Mouse (Mus musculus) inflammation-experienced regulatory T-cells, adult 6 months (primary cell): ENCODE results near the gene Ptprm. TPM values are rescaled to one million over a fixed set of nuclear protein-coding genes. Genes with fewer than 3 reads are reported as not detected.

ENCODE experiments used
- ATAC-seq: one replicate; pipeline ENCODE4 v1.8.0; 2017
- polyA plus RNA-seq, 3 experiments: library from polyadenylated mRNA; unstranded; fragments of 100-300 nt; shearing (Covaris generic); gene quantifications; one replicate each; pipeline ENCODE4 v1.2.1; 2017

Ptprm gene
- polyA plus RNA-seq, 3 experiments from 2014 or later, result not detected

DNA sequence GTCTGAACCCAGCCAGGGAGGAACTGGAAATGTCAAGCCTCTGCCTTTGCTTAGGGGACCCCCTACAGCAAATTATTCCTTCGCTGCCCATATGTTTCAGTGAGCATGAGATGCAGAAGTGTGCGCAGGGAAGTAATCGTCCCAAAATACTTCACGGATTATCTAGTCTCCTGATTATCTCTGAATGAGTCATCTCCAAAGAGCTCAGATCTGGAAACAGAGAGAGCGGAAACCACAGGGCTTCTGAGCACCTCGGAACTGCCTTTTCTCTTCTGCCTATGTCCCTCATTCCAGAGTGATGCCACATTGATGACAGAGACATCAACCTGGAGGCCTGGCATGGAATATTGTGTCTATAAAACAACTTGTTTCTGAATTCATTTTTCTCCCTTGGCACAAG, 11.3 kb downstream of the Ptprm start:
- ATAC-seq, result no peak

GRCm38 (mm10) chr17:67340362-67340761, 13.9 kb downstream of the Ptprm start:
- no peak for ATAC-seq

DNA sequence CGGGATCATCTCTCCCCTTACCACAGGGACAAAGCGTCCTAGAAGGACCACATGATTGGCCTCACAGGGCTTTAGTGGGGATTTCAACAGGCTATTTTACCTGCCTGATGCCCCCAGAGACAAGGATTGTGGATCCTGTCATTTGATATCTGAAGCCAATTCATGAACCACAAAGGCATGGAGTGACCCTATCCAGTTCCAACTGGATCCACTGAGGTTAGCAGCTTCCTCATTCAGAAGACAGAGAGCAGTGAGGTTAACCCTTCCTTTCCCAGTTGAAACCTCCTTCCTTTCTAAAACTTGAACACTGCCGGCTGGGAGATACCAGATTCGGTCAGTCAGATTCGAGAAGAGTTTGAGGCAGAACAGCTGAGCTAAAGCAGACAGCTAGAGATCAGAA, 14.7 kb downstream of the Ptprm start:
- ATAC-seq, result no peak

- ATAC-seq, result no peak
Observed at GRCm38 (mm10) chr17:67334310-67334709, 19.9 kb downstream of the Ptprm start.

DNA sequence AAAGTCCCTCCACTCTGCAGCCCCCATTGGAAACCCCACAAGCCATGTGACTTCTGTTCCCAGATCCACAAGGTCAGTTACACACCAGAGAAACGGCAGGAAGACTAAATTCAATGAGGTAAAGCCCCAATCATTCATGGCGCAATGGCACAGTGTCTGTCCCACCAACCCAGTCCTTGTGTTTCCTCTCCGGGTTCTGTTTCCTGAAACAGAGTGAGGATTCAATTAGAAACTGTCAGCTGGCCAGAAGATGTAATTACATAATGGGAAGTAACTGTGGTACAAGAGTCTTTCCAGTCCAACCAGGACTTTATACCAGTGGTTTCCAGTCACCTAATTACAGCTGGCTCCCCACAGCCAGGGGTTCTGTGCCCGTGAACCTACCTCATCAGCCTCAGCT, 24.8 kb downstream of the Ptprm start:
- no peak for ATAC-seq

GRCm38 (mm10) chr17:67324499-67324832, 29.8 kb downstream of the Ptprm start:
- no peak for ATAC-seq

- no peak for ATAC-seq
Observed at GRCm38 (mm10) chr17:67323777-67324498, 30.3 kb downstream of the Ptprm start.

GRCm38 (mm10) chr17:67314491-67315205, 39.6 kb downstream of the Ptprm start:
- no peak for ATAC-seq

GRCm38 (mm10) chr17:67308421-67308820, 45.8 kb downstream of the Ptprm start:
- no peak for ATAC-seq

- ATAC-seq, result no peak
Observed at GRCm38 (mm10) chr17:67306066-67306845, 48.0 kb downstream of the Ptprm start.

- ATAC-seq, result no peak
Observed at GRCm38 (mm10) chr17:67304831-67305230, 49.4 kb downstream of the Ptprm start.

GRCm38 (mm10) chr17:67303326-67304099, 50.7 kb downstream of the Ptprm start:
- no peak for ATAC-seq

DNA sequence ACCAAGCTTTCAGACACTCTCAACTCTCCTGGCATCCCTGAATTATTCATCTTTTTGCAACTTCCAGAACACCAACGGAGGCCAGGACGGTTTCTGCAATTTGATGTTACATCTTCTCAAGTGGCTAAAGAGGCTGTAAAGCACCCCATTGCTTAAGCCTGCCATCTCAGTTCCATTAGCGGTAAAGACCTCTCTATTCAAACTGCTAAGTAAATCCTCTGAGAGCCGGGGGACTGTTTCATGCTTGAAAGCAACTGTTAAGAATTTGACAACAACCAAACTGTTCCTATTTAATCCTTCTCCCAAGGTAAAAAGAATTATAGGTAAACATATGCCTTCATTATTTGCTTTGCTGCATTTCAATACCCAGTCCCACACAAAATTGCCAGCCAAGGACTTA, 51.7 kb downstream of the Ptprm start:
- no peak for ATAC-seq

DNA sequence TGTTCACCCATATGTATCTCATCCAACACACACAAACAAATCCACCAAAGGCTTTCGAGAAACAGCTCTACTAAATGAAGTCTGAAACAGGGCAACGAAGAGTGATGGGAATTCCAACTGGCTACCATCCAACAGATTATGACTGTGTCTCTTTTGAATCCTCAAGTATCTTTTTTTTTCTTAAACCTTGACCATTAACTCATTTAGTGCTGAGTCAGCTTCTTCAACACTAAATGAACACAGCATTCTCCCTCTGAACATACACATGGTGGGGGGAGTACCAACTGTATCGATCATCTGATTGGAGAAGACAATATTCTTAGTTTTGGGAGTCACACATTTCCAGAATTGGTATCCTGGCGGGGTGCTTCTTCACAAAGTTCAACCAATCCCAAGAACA, 52.2 kb downstream of the Ptprm start:
- ATAC-seq, result no peak

GRCm38 (mm10) chr17:67301367-67301766, 52.9 kb downstream of the Ptprm start:
- ATAC-seq, result no peak

- ATAC-seq, result no peak
Observed at GRCm38 (mm10) chr17:67298269-67298798, 55.9 kb downstream of the Ptprm start.

DNA sequence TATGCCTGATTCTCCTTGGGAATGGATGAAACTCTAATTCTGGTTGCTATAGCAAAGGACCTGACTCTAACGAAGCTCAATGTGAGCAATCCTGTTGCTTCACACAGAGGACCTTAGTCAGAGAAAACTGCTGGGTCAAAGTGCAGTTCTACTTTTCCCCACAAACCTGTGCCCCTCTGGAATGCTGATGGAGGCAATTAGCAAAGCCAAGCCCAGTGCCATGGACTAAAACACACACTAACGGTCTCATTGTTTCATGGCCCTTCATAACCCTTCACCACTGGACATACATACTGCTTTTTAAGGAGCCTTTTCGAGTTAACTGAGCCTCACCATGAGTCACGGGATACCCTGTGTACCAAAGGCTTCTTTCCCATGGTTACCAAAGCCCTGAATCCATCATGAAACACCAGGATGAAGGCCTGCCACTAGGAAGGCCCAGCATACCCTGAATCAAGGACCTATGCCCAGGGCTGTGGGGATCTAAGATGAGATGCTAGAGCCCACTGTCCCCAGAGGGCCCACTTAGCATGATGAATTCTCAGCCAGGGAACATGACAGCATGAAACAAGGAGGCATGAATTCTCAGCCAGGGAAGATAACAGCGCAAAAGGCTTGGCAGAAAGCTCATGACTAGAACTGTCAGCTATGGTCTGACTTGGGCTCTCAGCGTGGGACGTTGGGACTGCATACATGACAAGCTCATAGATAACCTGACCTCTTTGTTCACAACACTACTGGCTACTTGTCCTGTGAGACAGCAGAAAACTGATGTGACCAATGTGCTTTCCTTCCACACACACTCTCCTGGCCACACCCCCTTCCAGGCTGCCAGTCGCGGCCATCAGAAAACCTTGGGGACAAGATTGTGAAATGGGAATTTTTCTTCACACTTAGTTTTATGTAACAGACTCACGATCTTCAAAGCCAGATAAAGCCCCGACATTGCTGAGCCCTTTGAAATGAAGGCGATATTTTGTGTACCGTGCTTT, 57.4 kb downstream of the Ptprm start:
- ATAC-seq, result no peak

DNA sequence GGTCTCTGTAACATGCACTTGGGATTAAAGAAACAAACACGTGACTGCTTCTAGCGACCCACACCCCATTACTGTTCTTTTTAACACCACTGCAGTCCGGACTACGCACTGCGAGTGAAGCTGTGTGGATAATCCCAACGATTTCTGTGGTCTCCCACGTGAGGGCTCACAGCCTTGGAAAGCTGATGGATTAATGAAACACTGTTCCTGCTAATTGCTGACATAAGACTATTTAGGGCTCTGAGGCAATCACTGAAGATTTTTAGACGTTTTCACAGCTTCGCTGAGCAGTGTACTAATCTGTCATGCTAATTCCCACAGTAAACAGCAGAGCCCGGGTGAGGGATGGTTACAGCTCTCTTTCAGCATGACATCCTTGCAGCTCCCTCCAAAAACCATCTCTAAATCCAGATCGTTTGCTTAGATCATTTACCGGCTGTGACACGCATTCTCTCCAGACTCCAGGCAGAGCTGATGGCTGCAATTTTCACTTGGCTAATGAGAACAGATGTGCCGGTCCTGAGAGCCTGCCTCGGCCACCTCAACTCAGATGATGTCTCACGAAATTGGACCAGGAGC, 63.5 kb downstream of the Ptprm start:
- ATAC-seq, result no peak

GRCm38 (mm10) chr17:67287501-67287900, 66.8 kb downstream of the Ptprm start:
- ATAC-seq, result no peak

GRCm38 (mm10) chr17:67281640-67282170, 72.6 kb downstream of the Ptprm start:
- ATAC-seq, result no peak
